Mouse (Mus musculus) adrenal gland, postnatal 4 days (tissue): ENCODE data around the gene Dnaaf1. TPM values are rescaled to one million over a fixed set of nuclear protein-coding genes. Genes with fewer than 3 reads are reported as not detected.

ENCODE experiments used
- DNase-seq, 2 experiments: peaks; one replicate each; pipeline ENCODE4 v3.0.0; 2021 to 2022; ENCODE audit warnings: low spot score in 2 of 2, mixed read lengths in 2 of 2
- total RNA-seq, 2 experiments: library from RNA; stranded (reverse); gene quantifications; 2 replicates each; pipeline ENCODE4 v1.2.3; 2021

Dnaaf1 gene
- total RNA-seq, 2 experiments from 2014 or later, result 0.17 TPM; not detected in 1

DNA sequence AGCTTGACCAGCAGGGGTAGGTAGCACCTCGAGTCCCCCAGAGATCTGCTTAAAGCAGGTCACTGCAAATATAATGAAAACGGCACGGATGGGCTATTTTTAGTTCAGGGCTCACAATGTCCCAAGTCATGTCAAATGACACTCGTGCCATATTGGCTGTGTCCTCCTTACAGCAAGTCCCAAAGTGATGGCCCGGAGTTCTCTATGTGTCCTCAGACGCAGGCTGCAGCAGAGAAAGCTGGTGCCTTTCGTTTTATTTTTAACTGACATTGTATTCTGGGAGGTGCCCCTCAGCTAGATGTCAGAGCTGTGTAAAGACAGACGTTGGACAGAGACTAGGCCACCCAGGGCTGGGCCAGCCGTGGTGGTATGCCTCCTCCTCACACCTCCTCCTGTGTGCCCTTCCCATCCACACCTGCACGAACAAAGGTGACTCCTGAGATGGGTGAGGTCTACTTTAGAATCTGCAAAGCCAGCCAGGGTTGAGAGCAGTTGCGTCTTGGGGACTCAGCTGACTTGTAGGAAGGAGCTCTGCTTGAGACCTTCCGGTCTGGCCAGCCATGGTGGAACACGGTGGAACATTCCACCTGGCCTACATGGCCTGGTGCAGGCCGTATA is 45.9 kb downstream of the Dnaaf1 start:
- no peak for DNase-seq

DNA sequence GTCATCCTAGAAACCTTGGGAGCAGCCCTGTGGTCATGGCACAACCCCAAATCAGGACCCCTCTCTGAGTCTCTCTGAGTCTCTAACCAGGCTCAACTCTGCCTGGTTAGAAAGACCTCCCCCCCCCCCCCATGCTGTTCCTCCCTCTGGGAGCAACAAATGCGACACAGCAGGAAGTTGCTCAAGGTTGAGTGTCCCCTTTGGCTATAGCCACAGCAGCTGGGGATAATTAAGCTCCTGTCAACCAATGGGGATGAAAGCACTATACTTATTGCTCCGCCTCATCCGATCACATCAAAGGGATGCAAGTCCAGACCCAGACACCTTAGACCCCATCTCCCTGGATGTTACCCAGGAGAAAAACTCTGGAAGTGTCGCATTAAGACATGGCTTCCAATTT is 47.5 kb downstream of the Dnaaf1 start:
- DNase-seq, result no peak

GRCm38 (mm10) chr8:119623061-119623460 is 48.0 kb downstream of the Dnaaf1 start:
- no peak for DNase-seq

DNA sequence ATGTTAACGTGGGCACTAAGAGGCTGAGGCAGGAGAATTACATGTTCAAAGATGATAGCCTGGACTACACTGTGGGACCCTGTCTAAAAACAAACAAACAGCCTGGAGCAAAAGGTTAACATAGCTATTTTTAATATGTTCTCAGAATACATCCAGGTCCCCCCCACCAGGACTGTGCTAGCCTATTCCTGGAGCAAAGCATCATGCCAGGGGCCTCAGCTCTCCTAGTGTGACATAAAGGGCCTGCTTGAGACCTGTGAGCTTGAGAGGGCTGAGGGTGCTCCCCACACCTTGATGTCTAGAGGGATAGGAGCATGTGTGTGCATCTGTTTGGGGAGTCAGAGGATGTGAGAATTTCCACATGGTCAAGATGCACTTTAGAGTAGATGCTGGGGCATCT is 48.7 kb downstream of the Dnaaf1 start:
- no peak for DNase-seq

DNA sequence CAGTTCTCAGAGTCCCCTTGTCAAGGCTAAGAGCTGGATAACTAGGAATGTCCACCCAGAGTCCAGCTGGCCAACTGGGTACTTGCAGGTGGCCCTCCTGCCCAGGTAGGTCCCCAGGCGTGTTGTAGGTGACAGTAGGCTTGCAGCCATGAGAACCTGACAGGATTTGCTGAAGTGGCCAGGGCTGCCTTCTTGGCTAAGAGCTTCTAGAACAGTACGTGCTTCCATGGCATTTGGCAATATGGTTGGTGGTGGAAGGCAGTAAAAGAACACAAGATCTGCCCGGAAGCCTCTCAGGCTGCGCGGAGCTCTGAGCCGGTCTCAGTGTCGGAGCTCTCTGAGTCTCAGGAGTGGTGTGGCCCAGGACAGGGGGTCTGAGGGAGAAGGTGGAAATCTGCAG is 49.9 kb downstream of the Dnaaf1 start:
- no peak for DNase-seq

- DNase-seq, result no peak
These were observed 50.8 kb downstream of the Dnaaf1 start for GRCm38 (mm10) chr8:119625788-119626187.

- DNase-seq, result no peak
These were observed 52.2 kb downstream of the Dnaaf1 start for GRCm38 (mm10) chr8:119627199-119627598.

DNA sequence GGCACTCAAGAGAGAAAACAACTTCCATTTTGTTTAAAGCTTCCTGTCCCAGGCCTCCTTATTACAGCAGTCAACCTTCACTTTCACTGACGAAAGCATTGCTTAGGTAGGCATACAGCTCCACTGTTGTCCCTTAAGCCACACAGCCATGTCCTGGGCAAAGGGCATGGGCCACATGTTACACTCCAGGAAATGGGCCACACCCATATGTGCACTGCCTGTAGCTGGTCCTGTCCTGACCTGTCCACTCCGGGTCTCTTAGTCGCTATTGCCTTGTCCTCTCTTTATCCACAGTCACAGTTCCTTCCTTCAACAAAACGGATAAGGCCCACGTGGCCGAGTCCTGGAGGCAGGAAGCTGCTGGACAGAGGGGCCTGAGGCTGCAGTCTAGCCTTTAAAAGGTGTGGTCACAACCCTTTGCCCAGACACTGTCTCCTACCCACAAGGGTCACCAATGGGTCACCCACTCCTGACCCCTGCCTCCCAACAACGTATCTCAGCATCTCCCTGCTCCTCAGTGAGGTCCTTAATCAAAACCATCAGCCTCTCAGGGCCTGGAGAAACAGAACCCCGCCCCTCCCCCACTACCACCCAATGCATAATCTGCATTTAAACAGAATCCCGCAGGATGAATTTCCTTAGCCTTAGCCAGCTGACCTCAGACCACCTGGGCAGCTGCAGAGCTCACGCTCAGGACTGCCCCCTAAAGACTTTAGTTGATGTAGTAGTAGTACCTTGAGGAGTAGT is 52.8 kb downstream of the Dnaaf1 start:
- DNase-seq, result no peak

DNA sequence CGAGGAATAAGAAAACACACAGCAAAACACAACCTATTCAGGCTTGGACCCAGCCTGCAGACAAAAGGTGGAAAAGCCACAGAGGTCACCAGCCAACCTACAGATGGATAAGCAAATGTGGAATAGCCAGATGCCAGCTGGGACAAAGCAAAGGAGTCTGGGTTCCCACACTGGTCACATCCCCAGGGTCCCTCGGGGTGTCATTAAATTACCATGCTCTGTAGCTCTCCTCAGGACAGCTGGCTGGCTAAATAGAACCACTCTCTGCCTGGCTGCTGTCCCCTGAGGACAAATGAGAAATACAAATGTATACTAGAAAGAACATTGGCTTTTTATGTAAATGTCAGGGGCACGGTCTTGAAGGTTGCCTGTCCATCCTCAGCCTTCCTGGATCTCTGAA is 55.8 kb downstream of the Dnaaf1 start:
- DNase-seq, result no peak

GRCm38 (mm10) chr8:119632246-119632645 is 57.2 kb downstream of the Dnaaf1 start:
- no peak for DNase-seq

- DNase-seq, result no peak
These were observed 57.9 kb downstream of the Dnaaf1 start for GRCm38 (mm10) chr8:119632909-119633308.

GRCm38 (mm10) chr8:119634616-119635336 is 59.7 kb downstream of the Dnaaf1 start:
- DNase-seq, result no peak

DNA sequence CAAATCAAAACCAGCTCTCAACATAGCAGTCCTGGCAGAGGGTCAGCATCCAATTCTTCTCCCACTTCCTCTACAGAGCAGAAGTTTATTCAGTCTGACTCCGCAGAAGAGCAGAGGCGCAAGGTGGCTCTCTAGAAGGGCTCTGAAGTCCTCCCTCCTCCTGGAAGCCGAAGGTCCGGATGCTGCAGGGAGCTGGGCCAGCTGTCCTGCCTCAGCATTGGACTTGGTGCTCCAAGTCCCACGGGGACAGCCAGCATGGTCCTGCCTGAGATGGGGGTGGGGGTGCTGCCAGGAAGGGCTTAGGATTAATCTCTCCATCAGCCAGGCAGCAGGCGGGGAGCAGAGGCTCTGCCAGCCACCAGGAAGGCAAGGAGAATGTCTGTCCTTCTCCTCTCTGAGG is 60.3 kb downstream of the Dnaaf1 start, which contains the start of gene Kcng4:
Gene Kcng4 (minus strand): TSS at position 303 of the 400 bp plus-strand sequence.
- no peak for DNase-seq

DNA sequence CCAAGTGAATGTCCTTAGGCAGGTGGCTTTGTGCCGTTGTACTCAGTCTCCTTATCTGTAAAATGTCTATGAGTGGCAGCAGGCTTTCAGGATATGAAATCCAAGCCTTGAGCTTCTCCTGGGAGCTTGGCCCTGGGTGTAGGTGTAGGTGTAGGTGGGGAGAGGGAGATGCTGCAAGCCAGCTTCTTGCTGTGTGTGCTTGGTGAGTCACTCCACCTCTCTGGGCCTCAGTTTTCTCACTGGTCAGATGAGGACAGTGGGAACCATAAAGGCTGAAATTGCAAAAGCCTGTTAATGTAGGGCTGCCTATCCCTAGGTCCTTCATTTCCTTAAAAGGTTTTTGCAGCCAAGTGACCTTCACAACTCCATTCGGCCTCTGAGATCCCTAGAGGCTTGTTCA is 60.9 kb downstream of the Dnaaf1 start:
- no peak for DNase-seq

- DNase-seq, result no peak
These were observed 61.7 kb downstream of the Dnaaf1 start for GRCm38 (mm10) chr8:119636766-119637165.

DNA sequence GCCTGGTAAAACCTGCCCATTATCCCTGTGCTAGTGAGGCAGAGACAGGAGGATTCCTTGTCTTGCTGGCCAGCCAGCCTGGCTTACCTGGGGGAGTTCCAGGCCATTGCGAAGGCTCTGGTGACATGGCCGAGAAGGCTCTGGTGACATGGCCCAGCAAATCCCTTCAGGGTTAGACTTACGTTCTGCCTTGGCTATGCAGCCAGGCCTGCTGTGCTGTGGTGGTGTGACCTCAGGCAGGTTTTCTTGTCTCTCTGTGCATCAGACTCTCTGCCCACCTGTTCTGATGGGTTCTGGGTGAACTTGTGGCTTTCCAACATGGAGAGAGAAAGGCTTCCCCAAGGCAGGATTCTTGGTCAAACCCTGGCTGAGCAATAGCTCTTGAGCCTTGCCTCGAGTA is 62.3 kb downstream of the Dnaaf1 start:
- DNase-seq, result no peak

- no peak for DNase-seq
These were observed 63.2 kb downstream of the Dnaaf1 start for GRCm38 (mm10) chr8:119638261-119638660.

GRCm38 (mm10) chr8:119639798-119640197 is 64.8 kb downstream of the Dnaaf1 start:
- DNase-seq, result no peak

- DNase-seq, result no peak
These were observed 66.0 kb downstream of the Dnaaf1 start for GRCm38 (mm10) chr8:119641058-119641457.

DNA sequence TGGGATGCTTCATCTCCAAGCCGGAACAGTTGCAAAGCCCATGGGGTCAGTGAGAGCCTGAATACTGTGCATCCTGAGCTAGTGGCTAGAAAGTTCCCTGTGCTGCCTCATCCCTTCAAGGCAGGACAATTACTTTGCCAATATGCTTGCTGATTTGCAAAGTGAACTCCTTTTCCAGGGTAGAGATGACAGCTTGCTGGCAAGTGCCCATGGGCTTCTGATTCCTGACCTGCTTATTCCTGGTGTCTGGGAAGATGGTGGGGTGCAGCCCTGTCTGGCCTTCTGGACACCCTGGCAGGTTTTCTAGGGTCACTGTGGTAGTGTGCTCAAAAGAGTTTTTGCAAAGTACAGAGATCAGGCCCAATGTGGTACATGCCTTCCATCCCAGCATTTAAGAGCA is 67.9 kb downstream of the Dnaaf1 start:
- DNase-seq, result no peak

DNA sequence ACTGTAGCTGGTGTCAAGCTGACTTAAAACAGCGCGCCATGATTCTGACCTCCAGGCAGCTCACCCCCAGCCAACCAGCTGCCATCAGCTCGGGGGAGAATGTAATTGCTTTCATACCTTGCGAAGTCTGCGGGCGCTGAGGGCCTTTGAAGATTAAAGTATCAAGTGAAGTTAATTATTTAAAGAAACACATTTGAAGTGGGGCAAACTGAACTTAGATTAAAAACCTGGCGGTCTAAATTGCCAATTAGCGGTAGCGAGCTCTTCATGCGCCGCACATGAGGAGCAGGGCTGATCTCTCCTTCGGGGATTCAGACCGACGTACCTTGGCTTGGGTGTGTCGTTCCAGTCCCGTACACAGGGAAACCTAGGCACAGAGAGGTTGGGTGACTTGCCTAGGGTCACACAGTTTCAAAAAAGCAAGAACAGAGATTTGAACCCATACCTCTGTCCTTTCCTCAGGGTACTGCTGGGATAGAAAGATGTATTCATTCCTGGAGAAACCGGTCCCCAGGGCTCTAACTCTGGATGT is 69.5 kb downstream of the Dnaaf1 start:
- DNase-seq, result no peak
